Mouse (Mus musculus) CD4-positive helper T cell, adult 2 months (primary cell): Measurements from ENCODE around the gene Plxna4.
A peak's percentile ranks its signal among the peaks of the same experiment; 100 is the strongest.

Experiments
- DNase-seq: peaks from one replicate; pipeline ENCODE4 v3.0.0-alpha.2; 2012; ENCODE audit warnings: low read depth, missing footprints, low spot score

The Plxna4 gene

GRCm38 (mm10) chr6:32348996-32349395, 239.0 kb downstream of the Plxna4 start:
- no peak for DNase-seq

- no peak for DNase-seq
Measured at GRCm38 (mm10) chr6:32348126-32348525, 239.9 kb downstream of the Plxna4 start.

GRCm38 (mm10) chr6:32346015-32346414, 242.0 kb downstream of the Plxna4 start:
- no peak for DNase-seq

GRCm38 (mm10) chr6:32342727-32343126, 245.3 kb downstream of the Plxna4 start:
- DNase-seq = no peak

- no peak for DNase-seq
Measured at GRCm38 (mm10) chr6:32342272-32342671, 245.7 kb downstream of the Plxna4 start.

GRCm38 (mm10) chr6:32338416-32338943, 249.5 kb downstream of the Plxna4 start:
- DNase-seq = no peak

GRCm38 (mm10) chr6:32331281-32331680, 256.7 kb downstream of the Plxna4 start:
- DNase-seq = no peak

- no peak for DNase-seq
Measured at GRCm38 (mm10) chr6:32330034-32330795, 257.8 kb downstream of the Plxna4 start.

- DNase-seq = peak; percentile 61
Measured at GRCm38 (mm10) chr6:32328028-32328427, 260.0 kb downstream of the Plxna4 start.

GRCm38 (mm10) chr6:32327173-32327572, 260.8 kb downstream of the Plxna4 start:
- DNase-seq = no peak

GRCm38 (mm10) chr6:32326406-32326805, 261.6 kb downstream of the Plxna4 start:
- no peak for DNase-seq

GRCm38 (mm10) chr6:32325851-32326250, 262.1 kb downstream of the Plxna4 start:
- DNase-seq = no peak

- DNase-seq = no peak
Measured at GRCm38 (mm10) chr6:32321187-32321586, 266.8 kb downstream of the Plxna4 start.

GRCm38 (mm10) chr6:32320254-32320653, 267.7 kb downstream of the Plxna4 start:
- no peak for DNase-seq

GRCm38 (mm10) chr6:32317470-32317869, 270.5 kb downstream of the Plxna4 start:
- no peak for DNase-seq

GRCm38 (mm10) chr6:32315011-32315450, 273.0 kb downstream of the Plxna4 start:
- no peak for DNase-seq

- DNase-seq = no peak
Measured at GRCm38 (mm10) chr6:32309147-32309546, 278.8 kb downstream of the Plxna4 start.

GRCm38 (mm10) chr6:32300611-32301010, 287.4 kb downstream of the Plxna4 start:
- DNase-seq = no peak

- DNase-seq = no peak
Measured at GRCm38 (mm10) chr6:32281457-32281856, 306.5 kb downstream of the Plxna4 start.

GRCm38 (mm10) chr6:32280728-32281127, 307.3 kb downstream of the Plxna4 start:
- no peak for DNase-seq

- no peak for DNase-seq
Measured at GRCm38 (mm10) chr6:32271463-32271862, 316.5 kb downstream of the Plxna4 start.

- DNase-seq = no peak
Measured at GRCm38 (mm10) chr6:32266085-32266484, 321.9 kb downstream of the Plxna4 start.

GRCm38 (mm10) chr6:32261339-32261738, 326.7 kb downstream of the Plxna4 start:
- DNase-seq = no peak
